In genomic region chr2:20339016-20339734, GRCm38 (mm10) we compare ENCODE assay signal across 10 mouse cellular contexts.
DNase-seq lines count a peak whose midpoint lies in the region; ATAC-seq and TF ChIP-seq lines count a peak whose summit lies in the region.
"Had no signal": no experiment of that assay in that cellular context is flagged by ENCODE, and none has a peak within 500 bp of the region (broad histone marks: within the 10 kb centered on the region; RNA-seq: fewer than 3 reads in every experiment).

No protein-coding gene starts in this region.

- H3K9me3 ChIP-seq in embryonic facial prominence, embryonic 14.5 days (ENCODE audit: control insufficient read depth, low read length), result no peaks in the 10 kb centered on the region
- H3K9me3 ChIP-seq in hindbrain, embryonic 15.5 days, result no peaks in the 10 kb centered on the region
- H3K9me3 ChIP-seq in neural tube, embryonic 13.5 days, result no peaks in the 10 kb centered on the region

- H3K36me3 ChIP-seq in embryonic facial prominence, embryonic 14.5 days (ENCODE audit: control insufficient read depth, insufficient read depth, low read length), result no peaks in the 10 kb centered on the region
- no peaks in the 10 kb centered on the region for H3K36me3 ChIP-seq in hindbrain, embryonic 15.5 days
- H3K36me3 ChIP-seq in neural tube, embryonic 13.5 days, result no peaks in the 10 kb centered on the region

- DNase-seq in layer of hippocampus, adult 2 months (ENCODE audit: low spot score in 2 of 2), result no peak
- no peak for DNase-seq in layer of hippocampus, adult 8-10 months (ENCODE audit: low spot score in 2 of 2)
- no peak for DNase-seq in embryonic facial prominence, embryonic 14.5 days (ENCODE audit: low spot score)
- DNase-seq in cerebellum, postnatal 36 days, result no peak
- no peak for DNase-seq in ovary, postnatal 10 days (ENCODE audit: low spot score)
- DNase-seq: cerebellum, adult 11-12 months; right cerebral cortex, postnatal 25 days; thymus, postnatal 4 days had no signal

- no peak overlapping the region for H3K27ac ChIP-seq in layer of hippocampus, adult 2 months
- H3K27ac ChIP-seq in embryonic facial prominence, embryonic 14.5 days (replicated peaks; ENCODE audit: low read depth, low read length), result no peak overlapping the region; the same call in 1 of the 2 replicates
- no peak overlapping the region for H3K27ac ChIP-seq in hindbrain, embryonic 15.5 days (replicated peaks)
- H3K27ac ChIP-seq in neural tube, embryonic 13.5 days (replicated peaks), result no peak overlapping the region

- H3K9ac ChIP-seq in embryonic facial prominence, embryonic 14.5 days (ENCODE audit: low read depth, low read length), result no peak overlapping the region
- no peak overlapping the region for H3K9ac ChIP-seq in hindbrain, embryonic 15.5 days
- no peak overlapping the region for H3K9ac ChIP-seq in neural tube, embryonic 13.5 days

- no peak for TF ChIP-seq CTCF in layer of hippocampus, adult 2 months (conservative IDR thresholded peaks at IDR 0.05)

- WGBS in embryonic facial prominence, embryonic 14.5 days, result 44% methylated on average over 7 of the region's 7 CpGs
- 47% methylated on average over 7 of the region's 7 CpGs for WGBS in hindbrain, embryonic 15.5 days
- 57% methylated on average over 7 of the region's 7 CpGs for WGBS in neural tube, embryonic 13.5 days

- peak overlapping the region; percentile 2 for H3K4me3 ChIP-seq in layer of hippocampus, adult 2 months
- H3K4me3 ChIP-seq in embryonic facial prominence, embryonic 14.5 days (ENCODE audit: low read depth, low read length), result no peak overlapping the region
- H3K4me3 ChIP-seq in hindbrain, embryonic 15.5 days, result peak overlapping the region; percentile 18; the same call in 1 of the 2 replicates
- no peak overlapping the region for H3K4me3 ChIP-seq in neural tube, embryonic 13.5 days

- no peaks in the 10 kb centered on the region for H3K27me3 ChIP-seq in embryonic facial prominence, embryonic 14.5 days (replicated peaks; ENCODE audit: control insufficient read depth, insufficient read depth, low read length)
- no peaks in the 10 kb centered on the region for H3K27me3 ChIP-seq in hindbrain, embryonic 15.5 days
- H3K27me3 ChIP-seq in neural tube, embryonic 13.5 days, result no peaks in the 10 kb centered on the region

- peaks cover 12% of the 10 kb centered on the region; the same call in 1 of the 2 replicates for H3K4me1 ChIP-seq in embryonic facial prominence, embryonic 14.5 days (ENCODE audit: control insufficient read depth, insufficient read depth, low read length)
- 0 out of 2 replicates have a peak, but pooled peaks cover 5% of the 10 kb centered on the region for H3K4me1 ChIP-seq in hindbrain, embryonic 15.5 days (replicated peaks)
- H3K4me1 ChIP-seq in neural tube, embryonic 13.5 days (replicated peaks), result peaks cover 8% of the 10 kb centered on the region; the same call in 1 of the 2 replicates

- H3K4me2 ChIP-seq in embryonic facial prominence, embryonic 14.5 days (ENCODE audit: low read depth, low read length), result peak overlapping the region; percentile 42
- H3K4me2 ChIP-seq in hindbrain, embryonic 15.5 days, result peak overlapping the region; percentile 48
- peak overlapping the region; percentile 41 for H3K4me2 ChIP-seq in neural tube, embryonic 13.5 days

- ATAC-seq in embryonic facial prominence, embryonic 14.5 days (ENCODE audit: low read depth), result no peak
- ATAC-seq in hindbrain, embryonic 15.5 days (ENCODE audit: low FRiP score, low read depth), result no peak
- no peak for ATAC-seq in neural tube, embryonic 13.5 days (ENCODE audit: low read depth)

Comparison
In these comparisons a context has a peak if more than half of its experiments do, and no peak if none do; other contexts are left out.
1. H3K4me3 ChIP-seq: peak in layer of hippocampus, adult 2 months (single experiment) and hindbrain, embryonic 15.5 days (single experiment); none in embryonic facial prominence, embryonic 14.5 days (single experiment) and neural tube, embryonic 13.5 days (single experiment).
2. Peak in every context shown above with its lines, with median percentiles within 50 percentile points of each other: H3K4me2 ChIP-seq.